Mouse (Mus musculus): Measurements from ENCODE around the gene Cep57l1. TPM values are rescaled to one million over a fixed set of nuclear protein-coding genes. Genes with fewer than 3 reads are reported as not detected.

Gene Cep57l1
- polyA plus RNA-seq, 1 experiment from 2014 or later, result 24.9 TPM

DNA sequence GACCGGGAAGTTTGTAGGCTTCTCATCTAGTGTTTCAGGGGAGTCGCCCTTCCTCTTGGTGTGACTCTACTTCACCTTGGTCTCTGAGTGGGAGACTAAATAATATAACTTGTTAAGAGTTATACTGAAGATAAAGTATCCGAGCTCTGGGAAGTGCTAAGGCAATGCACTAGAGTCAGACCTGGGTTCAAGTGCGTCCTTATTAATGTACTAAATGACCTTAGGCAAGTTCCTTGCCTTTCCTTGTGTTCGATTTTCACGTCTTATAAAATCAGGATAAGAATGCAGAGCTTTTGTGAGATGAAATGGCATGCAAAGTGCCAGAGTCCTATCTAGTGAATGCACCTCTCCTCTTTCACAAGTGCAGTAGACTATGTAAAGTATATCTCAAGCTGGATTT, 2.9 kb upstream of the Cep57l1 start:
- Histone ChIP-seq H3K4me1 (ENCODE audit: control insufficient read depth, insufficient read depth, low read length) (no peaks in the 10 kb centered on the region), H3K36me3 (replicated peaks; ENCODE audit: control insufficient read depth, insufficient read depth, low read depth, low read length) (no peaks in the 10 kb centered on the region), H3K4me2 (ENCODE audit: low read depth, low read length) (peak overlapping the region; percentile 24; the same call in 1 of the 2 replicates), H3K9me3 (replicated peaks; ENCODE audit: control insufficient read depth, low read length) (no peaks in the 10 kb centered on the region), H3K9ac (replicated peaks; ENCODE audit: low read length) (peak overlapping the region; percentile 3; the same call in 1 of the 2 replicates), H3K4me3 (ENCODE audit: low read depth, low read length) (no peak overlapping the region; the same call in 1 of the 2 replicates), H3K27ac (replicated peaks; ENCODE audit: low read depth, low read length) (no peak overlapping the region), H3K27me3 (ENCODE audit: control insufficient read depth, insufficient read depth, low read length) (no peaks in the 10 kb centered on the region)
- no peak for ATAC-seq (replicated peaks; ENCODE audit: insufficient number of reproducible peaks, low FRiP score, low TSS enrichment, low read depth)
- no peak for DNase-seq (ENCODE audit: low spot score)
- 82% methylated on average over 6 of the region's 6 CpGs for WGBS

DNA sequence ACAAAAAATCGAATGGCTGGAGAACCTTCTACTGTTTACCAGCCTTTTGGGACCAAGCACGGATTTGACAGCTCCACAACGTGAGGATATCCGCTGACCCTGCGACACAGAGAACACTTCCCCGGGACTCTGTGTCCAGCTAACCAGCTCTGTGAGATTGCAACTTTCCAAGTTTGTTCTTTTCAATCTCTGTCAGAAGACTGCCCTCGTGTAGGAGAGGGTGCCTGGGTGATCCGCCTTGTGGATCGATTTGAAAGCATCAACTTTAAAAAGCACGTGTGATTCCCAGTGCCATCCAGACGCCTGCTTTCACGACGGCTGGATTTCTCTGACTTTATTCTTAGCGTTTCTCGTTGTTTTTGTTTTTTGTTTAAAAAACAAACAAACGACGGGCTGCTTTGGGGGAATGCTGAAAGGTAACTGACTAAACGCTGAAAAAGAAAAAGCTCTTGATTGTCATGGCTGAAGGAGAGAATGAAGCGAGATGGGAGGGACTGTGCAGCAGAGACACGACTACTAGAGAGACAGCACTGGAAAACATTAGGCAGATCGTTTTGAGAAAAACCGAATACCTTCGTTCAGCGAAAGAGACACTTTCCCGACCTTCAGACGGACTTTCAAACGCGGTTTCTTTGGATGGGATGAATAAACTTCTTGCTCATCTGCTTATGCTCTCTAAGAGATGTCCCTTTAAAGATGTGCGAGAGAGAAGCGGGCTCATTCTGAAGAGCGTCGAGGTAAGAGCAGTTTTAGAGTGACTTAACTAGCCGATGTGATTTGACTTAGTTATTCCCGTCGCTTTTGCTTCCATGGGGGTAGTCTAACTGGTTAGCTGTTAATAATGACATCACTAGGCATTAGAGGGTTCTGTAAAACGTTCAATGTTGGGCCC, 1.1 kb upstream of the Cep57l1 start:
- peak overlapping the region; percentile 60 for H3K4me3 ChIP-seq (ENCODE audit: low read depth, low read length)

DNA sequence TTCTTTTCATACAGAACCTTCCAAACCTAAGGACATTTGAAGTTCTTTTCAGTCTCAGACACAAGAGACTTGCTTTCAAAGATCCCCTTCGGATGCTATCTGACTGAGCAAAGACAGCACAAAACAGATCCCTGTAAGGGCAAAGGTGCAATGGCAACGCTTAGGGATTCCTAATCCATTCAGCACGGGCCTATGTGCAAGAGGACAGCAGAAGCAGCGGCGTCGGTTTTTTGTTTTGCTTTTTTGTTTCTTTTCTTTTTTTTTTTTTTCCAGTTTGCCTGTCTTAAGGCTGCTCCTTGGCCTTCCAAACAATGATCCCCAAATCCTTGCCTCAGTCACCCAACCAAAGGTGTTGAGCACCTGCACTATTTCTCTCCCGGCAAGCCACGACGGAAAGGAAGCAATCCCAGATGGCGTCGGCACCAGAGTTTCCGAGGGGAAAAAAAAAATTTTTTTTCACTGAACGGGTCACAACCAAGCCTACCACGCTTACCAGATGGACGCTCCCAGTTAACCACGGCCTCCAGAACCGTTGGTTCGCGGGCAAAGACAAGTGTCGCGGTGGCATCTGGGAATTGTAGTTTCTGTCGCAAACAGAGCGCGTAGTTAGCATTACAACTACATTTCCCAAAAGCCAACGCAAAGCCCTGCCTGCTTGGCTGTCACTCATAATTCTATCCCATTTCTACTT, 446 bp downstream of the Cep57l1 start:
- Histone ChIP-seq H3K9ac (replicated peaks; ENCODE audit: low read length) (peak overlapping the region; percentile 70), H3K4me1 (ENCODE audit: control insufficient read depth, insufficient read depth, low read length) (no peaks in the 10 kb centered on the region), H3K4me2 (ENCODE audit: low read depth, low read length) (peak overlapping the region; percentile 80), H3K36me3 (replicated peaks; ENCODE audit: control insufficient read depth, insufficient read depth, low read depth, low read length) (no peaks in the 10 kb centered on the region), H3K9me3 (replicated peaks; ENCODE audit: control insufficient read depth, low read length) (no peaks in the 10 kb centered on the region), H3K27me3 (ENCODE audit: control insufficient read depth, insufficient read depth, low read length) (no peaks in the 10 kb centered on the region), H3K4me3 (ENCODE audit: low read depth, low read length) (peak overlapping the region; percentile 60), H3K27ac (replicated peaks; ENCODE audit: low read depth, low read length) (no peak overlapping the region)
- DNase-seq (ENCODE audit: low spot score), result peak; percentile 95
- WGBS, result 5% methylated on average over 25 of the region's 25 CpGs
- ATAC-seq (replicated peaks; ENCODE audit: insufficient number of reproducible peaks, low FRiP score, low TSS enrichment, low read depth), result peak; percentile 78

More for the DNA sequence above, 1.1 kb upstream of the Cep57l1 start:
- DNase-seq (ENCODE audit: low spot score), result peak; percentile 15
- H3K9ac ChIP-seq (replicated peaks; ENCODE audit: low read length), result peak overlapping the region; percentile 70
- H3K9me3 ChIP-seq (replicated peaks; ENCODE audit: control insufficient read depth, low read length), result no peaks in the 10 kb centered on the region
- WGBS, result under 1% methylated on average over 36 of the region's 36 CpGs
- H3K4me1 ChIP-seq (ENCODE audit: control insufficient read depth, insufficient read depth, low read length), result no peaks in the 10 kb centered on the region
- peak overlapping the region; percentile 80 for H3K4me2 ChIP-seq (ENCODE audit: low read depth, low read length)
- ATAC-seq (replicated peaks; ENCODE audit: insufficient number of reproducible peaks, low FRiP score, low TSS enrichment, low read depth), result no peak
- no peaks in the 10 kb centered on the region for H3K27me3 ChIP-seq (ENCODE audit: control insufficient read depth, insufficient read depth, low read length)
- no peaks in the 10 kb centered on the region for H3K36me3 ChIP-seq (replicated peaks; ENCODE audit: control insufficient read depth, insufficient read depth, low read depth, low read length)
- peak overlapping the region; percentile 86 for H3K27ac ChIP-seq (replicated peaks; ENCODE audit: low read depth, low read length)

DNA sequence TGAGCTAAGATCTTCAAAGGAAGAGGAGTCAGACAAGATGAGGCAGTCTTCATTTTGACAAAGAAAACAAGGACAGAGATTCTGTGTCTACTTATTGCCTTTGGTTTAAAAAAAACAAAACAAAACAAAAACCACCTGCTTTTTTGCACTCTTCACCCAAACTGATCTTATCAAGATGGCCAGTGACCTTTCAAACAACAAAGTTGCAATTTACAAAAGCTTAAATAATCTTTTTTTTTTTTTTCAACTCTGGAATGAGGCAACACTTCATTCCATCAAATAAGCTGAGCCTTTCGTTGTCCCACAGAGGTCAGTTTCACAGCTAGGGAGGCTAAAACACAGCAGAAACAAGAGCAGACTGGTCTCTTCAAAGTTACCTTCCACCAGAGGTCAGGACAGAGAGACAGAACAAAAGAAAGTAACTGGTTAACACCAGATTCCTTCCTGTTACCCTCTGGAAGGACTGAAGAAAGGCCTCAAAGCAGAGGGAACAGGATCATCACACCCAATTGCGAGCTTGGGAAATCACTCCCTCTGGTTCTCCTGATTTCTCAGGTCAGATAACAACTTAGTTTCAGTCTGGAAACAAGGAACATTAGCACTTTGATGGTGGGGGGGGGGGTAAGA, 3.8 kb downstream of the Cep57l1 start:
- Histone ChIP-seq H3K27ac (replicated peaks; ENCODE audit: low read depth, low read length) (no peak overlapping the region), H3K36me3 (replicated peaks; ENCODE audit: control insufficient read depth, insufficient read depth, low read depth, low read length) (peaks cover 4% of the 10 kb centered on the region), H3K4me1 (ENCODE audit: control insufficient read depth, insufficient read depth, low read length) (no peaks in the 10 kb centered on the region), H3K4me2 (ENCODE audit: low read depth, low read length) (no peak overlapping the region), H3K9me3 (replicated peaks; ENCODE audit: control insufficient read depth, low read length) (no peaks in the 10 kb centered on the region), H3K9ac (replicated peaks; ENCODE audit: low read length) (no peak overlapping the region), H3K27me3 (ENCODE audit: control insufficient read depth, insufficient read depth, low read length) (no peaks in the 10 kb centered on the region), H3K4me3 (ENCODE audit: low read depth, low read length) (no peak overlapping the region)
- WGBS, result 74% methylated on average over 2 of the region's 2 CpGs
- no peak for DNase-seq (ENCODE audit: low spot score)
- ATAC-seq (replicated peaks; ENCODE audit: insufficient number of reproducible peaks, low FRiP score, low TSS enrichment, low read depth), result no peak

DNA sequence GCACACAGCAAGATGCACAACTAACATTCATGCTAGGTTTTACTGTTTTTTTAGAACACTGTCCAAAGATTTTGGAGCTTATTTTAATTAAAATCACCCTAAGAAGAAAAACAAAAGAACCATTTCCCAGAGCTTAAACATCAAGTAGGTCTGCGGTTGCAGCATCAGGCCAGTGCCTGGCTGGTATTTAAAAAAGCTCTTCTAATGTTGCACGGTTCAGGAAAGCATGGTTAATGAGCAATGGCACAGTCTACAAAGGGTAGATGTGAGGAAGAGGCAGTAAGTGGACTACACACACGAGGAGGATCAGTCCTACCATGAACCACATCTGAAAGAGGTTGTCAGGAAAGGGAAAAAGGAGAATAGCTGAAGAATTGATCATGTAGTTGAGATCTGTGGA, 5.0 kb downstream of the Cep57l1 start:
- Histone ChIP-seq H3K36me3 (replicated peaks; ENCODE audit: control insufficient read depth, insufficient read depth, low read depth, low read length) (peaks cover 7% of the 10 kb centered on the region), H3K27ac (replicated peaks; ENCODE audit: low read depth, low read length) (no peak overlapping the region), H3K9ac (replicated peaks; ENCODE audit: low read length) (no peak overlapping the region), H3K27me3 (ENCODE audit: control insufficient read depth, insufficient read depth, low read length) (no peaks in the 10 kb centered on the region), H3K4me3 (ENCODE audit: low read depth, low read length) (no peak overlapping the region), H3K4me1 (ENCODE audit: control insufficient read depth, insufficient read depth, low read length) (no peaks in the 10 kb centered on the region), H3K9me3 (replicated peaks; ENCODE audit: control insufficient read depth, low read length) (no peaks in the 10 kb centered on the region), H3K4me2 (ENCODE audit: low read depth, low read length) (no peak overlapping the region)
- ATAC-seq (replicated peaks; ENCODE audit: insufficient number of reproducible peaks, low FRiP score, low TSS enrichment, low read depth), result no peak
- no peak for DNase-seq (ENCODE audit: low spot score)
- 90% methylated on average over 3 of the region's 3 CpGs for WGBS

DNA sequence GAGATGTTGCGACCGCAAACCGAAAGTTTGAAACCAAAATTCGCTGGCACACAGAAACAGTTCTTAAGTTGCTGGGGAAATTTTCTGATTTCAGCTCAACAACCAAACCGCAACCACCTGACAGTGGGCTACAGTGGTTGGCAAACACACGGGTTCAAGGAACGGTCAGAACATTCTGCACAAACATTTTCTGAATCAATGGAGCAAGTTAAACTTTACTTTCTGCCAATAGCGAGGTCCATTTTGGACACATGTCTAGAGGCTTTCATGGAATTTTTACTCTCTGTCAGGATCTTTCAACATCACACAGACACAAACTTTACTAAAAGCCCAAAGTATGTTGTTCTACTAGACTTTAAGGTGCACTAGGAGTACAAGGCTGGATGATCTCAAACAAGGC, 6.2 kb downstream of the Cep57l1 start:
- Histone ChIP-seq H3K4me1 (ENCODE audit: control insufficient read depth, insufficient read depth, low read length) (no peaks in the 10 kb centered on the region), H3K4me2 (ENCODE audit: low read depth, low read length) (no peak overlapping the region), H3K9ac (replicated peaks; ENCODE audit: low read length) (no peak overlapping the region), H3K9me3 (replicated peaks; ENCODE audit: control insufficient read depth, low read length) (no peaks in the 10 kb centered on the region), H3K27me3 (ENCODE audit: control insufficient read depth, insufficient read depth, low read length) (no peaks in the 10 kb centered on the region), H3K4me3 (ENCODE audit: low read depth, low read length) (no peak overlapping the region), H3K36me3 (replicated peaks; ENCODE audit: control insufficient read depth, insufficient read depth, low read depth, low read length) (peaks cover 12% of the 10 kb centered on the region), H3K27ac (replicated peaks; ENCODE audit: low read depth, low read length) (no peak overlapping the region)
- ATAC-seq (replicated peaks; ENCODE audit: insufficient number of reproducible peaks, low FRiP score, low TSS enrichment, low read depth), result no peak
- WGBS, result 96% methylated on average over 8 of the region's 8 CpGs
- no peak for DNase-seq (ENCODE audit: low spot score)

DNA sequence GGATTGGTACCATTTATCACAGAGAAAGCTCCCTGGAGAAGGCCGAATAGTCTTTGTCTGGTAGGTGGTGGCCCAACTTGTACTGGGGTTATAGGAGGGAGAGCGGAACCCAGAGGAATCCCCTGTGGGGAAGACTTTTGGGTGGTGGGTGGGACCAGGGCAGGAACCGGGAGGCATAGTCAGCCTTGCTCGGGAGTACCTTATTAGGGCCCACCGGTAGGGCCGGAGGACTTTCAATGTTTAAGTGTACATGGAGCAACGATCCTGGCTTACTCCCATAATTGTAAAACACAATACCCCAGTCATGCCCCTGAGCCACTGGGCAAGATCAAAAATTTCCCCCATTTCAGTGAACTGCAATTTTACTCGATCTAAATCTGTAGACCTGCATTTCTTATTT, 12.4 kb downstream of the Cep57l1 start:
- Histone ChIP-seq H3K27me3 (ENCODE audit: control insufficient read depth, insufficient read depth, low read length) (no peaks in the 10 kb centered on the region), H3K27ac (replicated peaks; ENCODE audit: low read depth, low read length) (no peak overlapping the region), H3K4me3 (ENCODE audit: low read depth, low read length) (no peak overlapping the region), H3K9ac (replicated peaks; ENCODE audit: low read length) (no peak overlapping the region), H3K9me3 (replicated peaks; ENCODE audit: control insufficient read depth, low read length) (no peaks in the 10 kb centered on the region), H3K36me3 (replicated peaks; ENCODE audit: control insufficient read depth, insufficient read depth, low read depth, low read length) (peaks cover 12% of the 10 kb centered on the region), H3K4me1 (ENCODE audit: control insufficient read depth, insufficient read depth, low read length) (no peaks in the 10 kb centered on the region), H3K4me2 (ENCODE audit: low read depth, low read length) (no peak overlapping the region)
- DNase-seq (ENCODE audit: low spot score) (no peak), ATAC-seq (replicated peaks; ENCODE audit: insufficient number of reproducible peaks, low FRiP score, low TSS enrichment, low read depth) (no peak)
- WGBS, result 98% methylated on average over 8 of the region's 8 CpGs

All from embryonic facial prominence, embryonic 11.5 days (tissue).